Mouse (Mus musculus): ENCODE results near the gene Wnt1. TPM values are rescaled to one million over a fixed set of nuclear protein-coding genes. Genes with fewer than 3 reads are reported as not detected.

The Wnt1 gene
- polyA plus RNA-seq, 1 experiment from 2014 or later, result not detected

DNA sequence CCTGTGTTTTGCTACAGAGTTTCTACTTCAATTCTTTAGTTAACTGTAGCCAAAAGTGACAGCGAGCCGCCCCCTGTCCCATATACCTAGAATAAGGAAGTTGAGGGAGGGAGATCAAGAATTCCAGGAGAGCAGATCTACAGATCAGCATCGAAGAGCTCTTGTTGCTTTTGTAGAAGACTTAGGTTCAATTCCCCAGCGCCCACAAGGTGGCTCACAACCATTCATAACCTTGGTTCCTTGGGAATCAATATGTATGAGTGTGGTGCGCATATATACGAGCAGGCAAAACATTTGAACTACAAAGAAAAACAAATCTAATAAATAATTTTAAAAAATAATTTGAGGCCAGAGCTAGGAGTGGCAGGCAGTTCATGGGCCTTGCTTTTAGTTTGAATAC is 8.5 kb upstream of the Wnt1 start:
- H3K9me3 ChIP-seq (ENCODE audit: low read length), result 0 out of 2 replicates have a peak, but pooled peaks cover 4% of the 10 kb centered on the region
- DNase-seq (no peak), ATAC-seq (no peak)
- H3K4me3 ChIP-seq (ENCODE audit: low read depth, low read length), result no peak overlapping the region
- H3K27me3 ChIP-seq (ENCODE audit: insufficient read depth, low read length), result peaks cover 58% of the 10 kb centered on the region
- no peak overlapping the region for H3K27ac ChIP-seq (ENCODE audit: low read depth)
- H3K4me2 ChIP-seq (ENCODE audit: low read depth, low read length), result no peak overlapping the region
- H3K9ac ChIP-seq (replicated peaks), result no peak overlapping the region
- H3K36me3 ChIP-seq (replicated peaks; ENCODE audit: insufficient read depth, low read length), result no peaks in the 10 kb centered on the region
- 33% methylated on average over 6 of the region's 6 CpGs for WGBS (ENCODE audit: insufficient replicate concordance)
- peaks cover 14% of the 10 kb centered on the region for H3K4me1 ChIP-seq (ENCODE audit: insufficient read depth)
- no peak for TF ChIP-seq EP300 (IDR thresholded peaks at IDR 0.05; ENCODE audit: low read depth)
- no peak for TF ChIP-seq CTCF (IDR thresholded peaks at IDR 0.05; ENCODE audit: low read depth)

DNA sequence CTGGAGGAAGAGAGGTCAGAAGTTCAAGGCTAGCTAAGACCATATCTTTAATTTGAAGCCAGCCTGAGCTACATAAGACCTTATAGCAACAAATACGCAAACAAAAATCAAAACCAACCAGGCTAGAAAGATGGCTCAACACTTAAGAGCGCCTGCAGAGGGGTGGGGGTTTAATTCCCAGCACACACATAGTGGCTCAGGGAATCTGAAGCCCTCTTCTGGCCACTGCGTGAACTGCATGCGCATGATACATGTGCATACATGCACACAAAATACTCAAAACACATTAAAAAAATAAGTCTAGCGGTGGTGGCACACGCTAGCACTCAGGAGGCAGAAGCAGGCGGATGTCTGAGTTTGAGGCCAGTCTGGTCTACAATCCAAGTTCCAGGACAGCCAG is 3.9 kb upstream of the Wnt1 start:
- Histone ChIP-seq H3K4me3 (ENCODE audit: low read depth, low read length) (no peak overlapping the region), H3K27me3 (ENCODE audit: insufficient read depth, low read length) (peaks cover 47% of the 10 kb centered on the region), H3K9ac (replicated peaks) (no peak overlapping the region), H3K4me2 (ENCODE audit: low read depth, low read length) (no peak overlapping the region), H3K4me1 (ENCODE audit: insufficient read depth) (peaks cover 3% of the 10 kb centered on the region), H3K9me3 (ENCODE audit: low read length) (0 out of 2 replicates have a peak, but pooled peaks cover 4% of the 10 kb centered on the region), H3K27ac (ENCODE audit: low read depth) (no peak overlapping the region), H3K36me3 (replicated peaks; ENCODE audit: insufficient read depth, low read length) (no peaks in the 10 kb centered on the region)
- WGBS (ENCODE audit: insufficient replicate concordance), result 38% methylated on average over 7 of the region's 7 CpGs
- ATAC-seq (no peak), DNase-seq (peak; percentile 54)
- TF ChIP-seq EP300 (IDR thresholded peaks at IDR 0.05; ENCODE audit: low read depth) (no peak), CTCF (IDR thresholded peaks at IDR 0.05; ENCODE audit: low read depth) (peak; percentile 65)

DNA sequence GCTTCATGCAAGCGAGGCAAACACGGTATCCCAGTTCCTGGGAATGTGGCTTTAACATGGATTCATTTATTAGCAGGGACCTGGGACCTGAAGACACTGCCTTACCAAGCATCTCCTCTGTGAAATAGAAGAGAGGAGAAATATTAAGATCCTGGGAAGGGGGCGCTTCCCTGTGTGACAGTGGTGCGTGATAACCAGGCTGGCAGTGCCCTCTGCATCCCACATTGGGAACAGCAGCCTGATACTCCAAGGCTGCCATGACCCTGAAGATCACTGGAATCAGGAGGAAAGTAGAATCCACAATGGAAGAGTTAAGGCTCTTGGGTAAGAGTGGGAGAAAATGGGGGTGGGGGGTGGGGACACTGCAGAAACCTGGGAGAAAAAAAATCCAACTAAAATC is 1.7 kb upstream of the Wnt1 start:
- no peak for DNase-seq

DNA sequence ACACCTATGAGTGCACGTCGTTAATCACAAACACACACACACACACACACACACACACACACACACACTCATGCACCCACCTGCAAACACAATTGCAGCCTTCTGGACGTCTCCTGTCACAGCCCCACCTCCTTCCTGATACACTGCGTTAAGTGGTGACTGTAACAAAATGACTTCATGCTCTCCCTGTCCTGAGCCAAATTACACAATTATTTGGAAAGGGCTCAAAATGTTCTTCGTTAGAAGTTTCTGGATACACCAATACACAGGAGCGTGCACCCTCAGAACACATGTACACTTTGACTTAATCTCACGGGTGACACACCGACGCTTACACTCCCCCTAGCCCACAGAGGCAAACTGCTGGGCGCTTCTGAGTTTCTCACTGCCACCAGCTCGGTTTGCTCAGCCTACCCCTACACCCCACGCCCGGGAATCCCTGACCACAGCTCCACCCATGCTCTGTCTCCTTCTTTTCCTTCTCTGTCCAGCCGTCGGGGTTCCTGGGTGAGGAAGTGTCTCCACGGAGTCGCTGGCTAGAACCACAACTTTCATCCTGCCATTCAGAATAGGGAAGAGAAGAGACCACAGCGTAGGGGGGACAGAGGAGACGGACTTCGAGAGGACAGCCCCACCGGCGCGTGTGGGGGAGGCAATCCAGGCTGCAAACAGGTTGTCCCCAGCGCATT is 541 bp upstream of the Wnt1 start:
- no peak overlapping the region for H3K27ac ChIP-seq (ENCODE audit: low read depth)
- 0 out of 2 replicates have a peak, but pooled peaks cover 4% of the 10 kb centered on the region for H3K9me3 ChIP-seq (ENCODE audit: low read length)
- H3K9ac ChIP-seq (replicated peaks), result no peak overlapping the region
- no peak for TF ChIP-seq CTCF (IDR thresholded peaks at IDR 0.05; ENCODE audit: low read depth)
- TF ChIP-seq EP300 (IDR thresholded peaks at IDR 0.05; ENCODE audit: low read depth), result no peak
- WGBS (ENCODE audit: insufficient replicate concordance), result 10% methylated on average over 24 of the region's 24 CpGs
- H3K4me1 ChIP-seq (ENCODE audit: insufficient read depth), result peaks cover 15% of the 10 kb centered on the region
- H3K4me2 ChIP-seq (ENCODE audit: low read depth, low read length), result 0 out of 2 replicates have a peak overlapping the region, but pooled peaks have one; percentile 7
- peaks cover 68% of the 10 kb centered on the region for H3K27me3 ChIP-seq (ENCODE audit: insufficient read depth, low read length)
- DNase-seq (no peak), ATAC-seq (peak; percentile 15; the same call in 1 of the 2 replicates)
- no peak overlapping the region for H3K4me3 ChIP-seq (ENCODE audit: low read depth, low read length)
- no peaks in the 10 kb centered on the region for H3K36me3 ChIP-seq (replicated peaks; ENCODE audit: insufficient read depth, low read length)

More for the DNA sequence above, 1.7 kb upstream of the Wnt1 start:
- H3K4me2 ChIP-seq (ENCODE audit: low read depth, low read length), result no peak overlapping the region
- WGBS (ENCODE audit: insufficient replicate concordance), result 35% methylated on average over 4 of the region's 4 CpGs
- no peak overlapping the region for H3K4me3 ChIP-seq (ENCODE audit: low read depth, low read length)
- H3K27ac ChIP-seq (ENCODE audit: low read depth), result no peak overlapping the region
- H3K9me3 ChIP-seq (ENCODE audit: low read length), result 0 out of 2 replicates have a peak, but pooled peaks cover 4% of the 10 kb centered on the region
- H3K9ac ChIP-seq (replicated peaks), result no peak overlapping the region
- peaks cover 15% of the 10 kb centered on the region for H3K4me1 ChIP-seq (ENCODE audit: insufficient read depth)
- peaks cover 57% of the 10 kb centered on the region for H3K27me3 ChIP-seq (ENCODE audit: insufficient read depth, low read length)
- no peak for ATAC-seq
- TF ChIP-seq CTCF (IDR thresholded peaks at IDR 0.05; ENCODE audit: low read depth), result peak; percentile 39
- TF ChIP-seq EP300 (IDR thresholded peaks at IDR 0.05; ENCODE audit: low read depth), result no peak
- no peaks in the 10 kb centered on the region for H3K36me3 ChIP-seq (replicated peaks; ENCODE audit: insufficient read depth, low read length)

DNA sequence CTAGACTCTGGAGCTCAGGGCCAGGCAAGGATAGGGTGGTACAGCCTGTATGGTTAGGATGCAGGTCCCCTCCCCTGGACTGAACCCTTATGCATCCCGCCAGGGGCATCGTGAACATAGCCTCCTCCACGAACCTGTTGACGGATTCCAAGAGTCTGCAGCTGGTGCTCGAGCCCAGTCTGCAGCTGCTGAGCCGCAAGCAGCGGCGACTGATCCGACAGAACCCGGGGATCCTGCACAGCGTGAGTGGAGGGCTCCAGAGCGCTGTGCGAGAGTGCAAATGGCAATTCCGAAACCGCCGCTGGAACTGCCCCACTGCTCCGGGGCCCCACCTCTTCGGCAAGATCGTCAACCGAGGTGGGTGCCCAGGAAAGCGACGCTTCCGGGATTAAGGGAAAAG is 1.1 kb downstream of the Wnt1 start:
- no peak for TF ChIP-seq EP300 (IDR thresholded peaks at IDR 0.05; ENCODE audit: low read depth)
- no peak for TF ChIP-seq CTCF (IDR thresholded peaks at IDR 0.05; ENCODE audit: low read depth)
- no peak for ATAC-seq
- Histone ChIP-seq H3K27ac (ENCODE audit: low read depth) (no peak overlapping the region), H3K27me3 (ENCODE audit: insufficient read depth, low read length) (peaks cover 84% of the 10 kb centered on the region), H3K9ac (replicated peaks) (no peak overlapping the region), H3K4me2 (ENCODE audit: low read depth, low read length) (peak overlapping the region; percentile 27; the same call in 1 of the 2 replicates), H3K4me3 (ENCODE audit: low read depth, low read length) (peak overlapping the region; percentile 30), H3K9me3 (ENCODE audit: low read length) (0 out of 2 replicates have a peak, but pooled peaks cover 1% of the 10 kb centered on the region), H3K36me3 (replicated peaks; ENCODE audit: insufficient read depth, low read length) (no peaks in the 10 kb centered on the region), H3K4me1 (ENCODE audit: insufficient read depth) (peaks cover 15% of the 10 kb centered on the region)
- peak; percentile 14 for DNase-seq
- WGBS (ENCODE audit: insufficient replicate concordance), result 1% methylated on average over 23 of the region's 23 CpGs

DNA sequence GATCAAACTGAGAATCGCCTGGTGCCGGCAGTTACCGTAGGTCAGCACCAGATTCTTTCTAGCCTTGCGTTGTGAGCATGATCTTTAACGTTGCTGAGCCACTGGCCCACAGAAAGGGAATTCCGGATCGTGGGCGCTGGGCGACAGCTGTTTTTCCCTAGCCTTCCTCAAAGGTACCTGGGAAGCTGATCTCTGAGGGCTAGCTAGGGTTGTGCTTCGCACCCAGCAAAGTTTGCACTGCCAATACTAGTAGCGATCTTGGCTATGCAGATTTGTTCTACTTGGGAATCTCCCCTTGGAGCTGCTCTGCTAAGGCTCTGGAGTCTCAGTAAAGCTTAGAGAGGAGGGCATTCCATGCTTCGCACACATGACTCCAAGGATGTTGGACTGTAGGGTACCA is 1.6 kb downstream of the Wnt1 start:
- Histone ChIP-seq H3K4me1 (ENCODE audit: insufficient read depth) (peaks cover 15% of the 10 kb centered on the region), H3K27ac (ENCODE audit: low read depth) (no peak overlapping the region), H3K4me3 (ENCODE audit: low read depth, low read length) (peak overlapping the region; percentile 30), H3K27me3 (ENCODE audit: insufficient read depth, low read length) (peaks cover 89% of the 10 kb centered on the region), H3K9ac (replicated peaks) (no peak overlapping the region), H3K36me3 (replicated peaks; ENCODE audit: insufficient read depth, low read length) (no peaks in the 10 kb centered on the region), H3K9me3 (ENCODE audit: low read length) (no peaks in the 10 kb centered on the region), H3K4me2 (ENCODE audit: low read depth, low read length) (peak overlapping the region; percentile 27; the same call in 1 of the 2 replicates)
- no peak for TF ChIP-seq CTCF (IDR thresholded peaks at IDR 0.05; ENCODE audit: low read depth)
- WGBS (ENCODE audit: insufficient replicate concordance), result under 1% methylated on average over 12 of the region's 12 CpGs
- ATAC-seq (no peak), DNase-seq (peak; percentile 12)

All from liver, postnatal 0 days (tissue).